Mouse (Mus musculus): Measurements from ENCODE around the gene Ak2. TPM values are rescaled to one million over a fixed set of nuclear protein-coding genes. Genes with fewer than 3 reads are reported as not detected.

The Ak2 gene
- total RNA-seq, 2 experiments from 2014 or later, result 27.8 to 31.3 TPM

DNA sequence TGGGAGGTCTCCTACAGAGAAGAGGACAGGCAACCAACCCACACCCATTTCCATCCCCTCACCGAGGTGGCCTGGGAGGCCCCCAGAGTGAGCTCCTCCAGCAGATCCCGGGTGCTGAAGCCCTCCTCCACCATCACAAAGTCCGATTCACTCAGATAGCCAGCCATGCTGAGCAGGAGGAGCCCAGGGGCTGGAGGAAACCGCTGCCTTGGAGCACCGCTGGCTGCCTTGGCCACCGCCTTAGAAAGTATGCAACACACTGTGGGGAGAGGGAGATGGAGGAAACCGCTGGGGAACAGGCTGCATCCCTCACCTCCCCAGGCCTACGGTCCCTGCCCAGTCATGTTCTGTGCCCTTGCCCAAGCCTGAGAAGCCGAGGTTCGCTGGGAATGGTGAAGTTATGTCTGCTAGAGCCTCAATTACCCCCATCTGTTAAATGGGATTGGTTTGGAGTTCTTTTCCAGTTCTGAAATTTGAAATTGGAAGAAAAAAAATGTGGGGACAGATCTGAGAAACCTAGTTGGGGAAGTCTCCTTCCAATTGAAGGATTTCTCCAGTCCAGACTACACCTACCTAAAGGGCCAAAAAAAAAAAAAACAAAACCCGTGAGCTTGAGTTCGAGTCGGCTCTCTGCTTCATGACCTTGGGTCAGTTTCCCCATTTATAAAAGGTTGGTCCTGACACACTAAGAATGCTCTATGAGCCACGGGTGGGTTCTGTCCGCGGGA, 30.3 kb upstream of the Ak2 start:
- DNase-seq, result no peak
- intact Hi-C loops (cut with DNase I), result no loop called here
- no peak for TF ChIP-seq CTCF (IDR thresholded peaks at IDR 0.05)
- H3K27ac ChIP-seq, result peak overlapping the region; percentile 81
- H3K4me3 ChIP-seq, result peak overlapping the region; percentile 81

GRCm38 (mm10) chr4:128962029-128962925, 29.5 kb upstream of the Ak2 start, which contains the start of gene Azin2:
Gene Azin2, minus strand, starts transcription at chr4:128962442.
- intact Hi-C loops (cut with DNase I), result no loop called here
- H3K27ac ChIP-seq, result peak within 1 kb of the TSS; percentile 81
- peak; percentile 95 for DNase-seq
- H3K4me3 ChIP-seq, result peak within 1 kb of the TSS; percentile 81
- no peak for TF ChIP-seq CTCF (IDR thresholded peaks at IDR 0.05)

DNA sequence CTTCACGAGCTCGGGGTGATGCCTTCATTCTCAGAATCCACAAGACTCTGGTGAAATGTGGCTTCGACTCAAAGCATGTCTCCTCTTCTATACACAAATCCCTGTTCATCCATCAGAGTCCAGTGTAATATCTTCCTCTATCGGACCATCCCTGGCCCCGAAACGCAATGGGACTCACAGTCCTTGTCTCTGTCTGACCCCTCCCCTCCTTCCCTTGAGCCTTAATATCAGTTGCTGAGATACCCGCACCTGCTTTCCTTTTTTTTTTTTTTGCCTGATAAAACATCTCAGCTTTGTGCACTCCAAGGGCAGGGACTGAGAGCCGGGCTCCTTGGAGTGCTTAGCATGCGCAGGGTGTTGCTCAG, 28.9 kb upstream of the Ak2 start:
- intact Hi-C loops (cut with DNase I), result no loop called here
- DNase-seq, result no peak
- Histone ChIP-seq H3K27ac (peak overlapping the region; percentile 81), H3K4me3 (peak overlapping the region; percentile 81)
- no peak for TF ChIP-seq CTCF (IDR thresholded peaks at IDR 0.05)

DNA sequence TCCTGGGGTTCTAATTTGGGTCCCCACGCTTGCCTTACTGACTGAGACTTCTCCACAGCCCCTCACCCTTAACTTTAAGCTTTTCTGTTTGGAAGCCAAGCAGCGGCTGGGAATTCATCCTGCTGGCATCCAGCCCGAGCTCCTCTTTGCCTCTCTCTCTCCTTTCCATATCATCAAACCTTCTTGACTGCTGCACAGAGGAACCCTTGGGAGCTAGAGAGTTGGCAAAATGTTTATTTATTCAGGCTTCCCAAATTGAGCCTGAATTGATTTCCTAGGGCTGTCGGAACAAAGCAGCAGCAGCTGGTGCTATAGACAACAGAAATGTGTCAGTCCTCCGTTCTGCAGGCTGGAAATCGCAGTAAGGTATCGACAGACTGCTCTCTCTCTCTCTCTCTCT, 25.0 kb upstream of the Ak2 start:
- no peak overlapping the region for H3K27ac ChIP-seq
- no peak for TF ChIP-seq CTCF (IDR thresholded peaks at IDR 0.05)
- no peak overlapping the region for H3K4me3 ChIP-seq
- intact Hi-C loops (cut with DNase I), result no loop called here
- no peak for DNase-seq

DNA sequence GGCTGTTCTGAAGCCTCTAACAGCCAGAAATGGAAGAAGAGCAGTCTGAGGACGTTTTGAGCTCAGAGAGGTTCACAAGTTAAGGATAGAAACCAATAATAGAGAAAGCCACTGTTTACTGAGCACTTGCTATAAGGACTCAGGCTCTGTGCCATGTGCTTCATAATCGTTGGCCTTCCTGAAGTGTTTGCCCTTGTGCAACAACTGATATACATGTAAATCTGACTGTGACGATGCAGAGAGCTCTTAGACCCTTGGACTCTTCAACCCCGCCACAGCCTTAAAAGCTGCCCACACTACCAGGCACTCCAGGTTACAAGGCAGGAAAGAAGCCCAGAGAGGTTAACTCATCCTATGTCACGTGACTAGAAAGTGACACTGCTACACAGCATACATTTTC, 22.7 kb upstream of the Ak2 start:
- intact Hi-C loops (cut with DNase I), result no loop called here

DNA sequence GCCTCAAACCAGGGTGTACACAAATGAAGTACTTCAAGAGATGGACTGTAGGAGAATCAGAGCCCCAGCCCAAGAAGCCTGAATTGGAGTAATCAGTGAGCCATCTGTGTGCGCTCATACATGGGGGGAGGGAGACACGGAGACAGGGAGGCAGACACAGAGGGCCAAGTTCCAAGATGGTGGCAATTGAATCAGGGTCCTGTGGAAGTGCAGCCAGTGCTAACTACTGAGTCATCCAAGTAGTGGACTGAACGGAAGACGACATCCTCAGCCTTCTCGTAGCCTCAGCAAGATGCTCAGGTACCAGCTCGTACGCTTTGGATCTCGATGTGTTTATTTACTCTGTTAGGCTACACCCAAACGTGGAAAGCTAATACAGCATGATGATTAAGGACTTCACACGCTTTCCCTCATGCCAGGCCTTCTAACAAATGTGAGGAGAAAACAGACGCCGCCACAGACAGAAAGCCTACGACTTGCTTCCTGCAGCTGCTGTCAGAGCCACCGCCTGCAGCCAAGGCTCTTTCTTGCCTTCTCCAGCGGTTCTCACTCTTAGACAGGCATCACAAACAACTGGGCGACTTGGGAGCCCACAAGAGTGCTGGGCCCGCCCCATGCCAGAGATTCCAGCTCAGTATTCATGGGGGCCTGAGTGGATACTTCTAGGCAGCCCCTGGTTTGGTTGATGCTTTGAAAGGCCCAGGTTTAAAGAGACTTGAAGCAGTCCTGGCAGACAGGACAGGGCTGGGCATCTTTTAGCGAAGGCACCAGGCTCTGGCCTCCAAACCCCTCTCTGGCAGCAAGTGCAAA, 21.9 kb upstream of the Ak2 start:
- no peak overlapping the region for H3K4me3 ChIP-seq
- no peak for DNase-seq
- no peak overlapping the region for H3K27ac ChIP-seq
- no peak for TF ChIP-seq CTCF (IDR thresholded peaks at IDR 0.05)
- intact Hi-C loops (cut with DNase I), result no loop called here

More for the DNA sequence above, 22.7 kb upstream of the Ak2 start:
- TF ChIP-seq CTCF (IDR thresholded peaks at IDR 0.05), result no peak
- no peak overlapping the region for H3K4me3 ChIP-seq
- no peak for DNase-seq
- no peak overlapping the region for H3K27ac ChIP-seq

DNA sequence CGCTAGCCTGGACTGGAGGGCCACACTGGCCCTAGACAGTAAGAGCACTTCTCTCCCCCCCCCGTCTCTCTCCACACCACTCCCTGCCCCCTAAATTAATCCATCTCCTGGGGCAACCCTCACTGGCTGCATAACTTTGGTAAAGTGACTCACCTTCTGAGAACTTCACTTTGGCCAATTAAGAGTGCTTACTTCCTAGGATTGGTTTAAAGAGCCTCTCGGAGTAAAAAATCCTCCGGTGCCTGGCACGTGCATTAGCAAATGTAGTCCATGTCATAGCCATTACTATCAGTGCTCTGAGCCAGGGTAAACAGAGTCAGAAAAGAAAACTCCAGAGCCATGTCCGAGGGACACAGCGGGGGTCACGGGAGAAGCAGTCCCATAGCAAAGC, 21.3 kb upstream of the Ak2 start:
- TF ChIP-seq CTCF (IDR thresholded peaks at IDR 0.05), result no peak
- intact Hi-C loops (cut with DNase I), result no loop called here
- Histone ChIP-seq H3K4me3 (no peak overlapping the region), H3K27ac (no peak overlapping the region)
- no peak for DNase-seq

DNA sequence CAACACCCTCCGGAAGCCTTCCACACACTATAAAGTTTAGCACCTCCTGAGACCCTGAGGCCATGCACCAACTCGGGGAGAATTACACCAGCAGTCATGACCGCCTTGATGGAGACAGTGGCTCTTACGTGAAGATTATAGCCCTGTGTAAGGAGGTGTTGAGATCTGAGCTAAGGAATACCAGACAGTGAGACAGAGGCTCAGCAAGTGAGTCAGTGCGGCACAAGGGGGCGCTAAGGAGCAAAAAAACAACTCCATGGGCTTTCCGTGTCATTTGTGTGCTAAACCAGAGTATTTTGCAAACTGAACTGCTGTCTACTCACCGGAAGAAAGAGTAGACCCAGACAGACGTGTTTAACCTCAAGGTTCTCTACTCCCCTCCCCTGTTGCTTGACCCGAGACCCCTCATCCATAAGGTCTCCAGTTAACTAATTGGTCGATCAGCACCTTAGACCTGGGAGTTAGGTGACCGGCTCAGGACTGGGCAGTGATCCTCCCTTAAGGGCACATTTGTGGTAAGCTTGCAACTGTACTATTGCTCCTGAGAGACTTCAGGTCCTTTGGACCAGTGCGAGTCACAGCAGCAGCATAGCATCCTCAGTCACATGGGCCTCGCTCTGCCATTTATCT, 20.6 kb upstream of the Ak2 start:
- Histone ChIP-seq H3K27ac (no peak overlapping the region), H3K4me3 (no peak overlapping the region)
- peak; percentile 80 for DNase-seq
- TF ChIP-seq CTCF (IDR thresholded peaks at IDR 0.05), result peak; percentile 93
- intact Hi-C loops (cut with DNase I), result loop anchor here (1.0 kb wide), 2 partner anchors 111 to 115 kb away; no protein-coding TSS in a partner anchor

- TF ChIP-seq CTCF (IDR thresholded peaks at IDR 0.05), result no peak
- no peak for DNase-seq
- intact Hi-C loops (cut with DNase I), result no loop called here
- H3K4me3 ChIP-seq, result no peak overlapping the region
- H3K27ac ChIP-seq, result no peak overlapping the region
Observed at GRCm38 (mm10) chr4:128974677-128975076, 17.1 kb upstream of the Ak2 start.

DNA sequence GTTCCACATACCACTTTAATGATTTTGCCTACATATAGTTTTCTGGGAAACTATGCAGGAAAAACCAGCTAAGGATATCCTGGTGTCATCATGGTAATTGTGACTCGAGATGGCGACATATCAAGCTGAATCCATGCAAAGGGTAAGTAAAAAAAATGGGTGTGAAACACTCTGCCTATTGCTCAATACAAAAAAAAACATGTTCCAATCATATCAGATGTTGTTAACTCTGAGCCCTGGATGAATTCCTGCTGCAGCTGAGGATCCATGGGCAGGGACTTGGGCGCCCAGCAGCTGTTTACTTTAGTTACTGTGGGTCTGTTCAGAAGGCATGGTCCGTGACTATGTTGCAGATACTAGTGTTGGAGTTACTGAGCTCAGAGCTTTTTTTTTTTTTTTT, 15.2 kb upstream of the Ak2 start:
- intact Hi-C loops (cut with DNase I), result no loop called here
- no peak for TF ChIP-seq CTCF (IDR thresholded peaks at IDR 0.05)
- Histone ChIP-seq H3K27ac (no peak overlapping the region), H3K4me3 (no peak overlapping the region)
- no peak for DNase-seq

GRCm38 (mm10) chr4:128977217-128977616, 14.5 kb upstream of the Ak2 start:
- H3K4me3 ChIP-seq, result no peak overlapping the region
- TF ChIP-seq CTCF (IDR thresholded peaks at IDR 0.05), result no peak
- intact Hi-C loops (cut with DNase I), result no loop called here
- no peak for DNase-seq
- no peak overlapping the region for H3K27ac ChIP-seq

DNA sequence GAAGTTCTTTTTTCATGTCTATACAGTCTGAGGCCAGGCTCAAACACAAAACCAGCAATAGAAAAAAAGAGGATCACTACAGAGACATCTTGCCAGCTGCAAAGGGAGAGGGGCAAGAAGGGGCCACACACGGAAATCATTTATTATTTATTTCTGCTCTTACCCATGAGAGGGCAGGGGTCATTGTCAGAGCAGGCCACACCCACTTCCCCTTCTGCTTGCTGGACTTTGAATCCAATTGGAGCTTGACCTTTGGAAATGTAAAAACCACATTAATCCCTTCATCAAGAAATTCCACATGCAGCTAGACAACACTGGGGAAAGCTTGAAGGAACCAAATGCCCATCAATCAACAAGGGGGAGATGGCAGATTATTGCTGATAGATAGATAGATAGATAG, 13.1 kb upstream of the Ak2 start:
- no peak overlapping the region for H3K27ac ChIP-seq
- TF ChIP-seq CTCF (IDR thresholded peaks at IDR 0.05), result no peak
- no peak overlapping the region for H3K4me3 ChIP-seq
- intact Hi-C loops (cut with DNase I), result no loop called here
- DNase-seq, result no peak
